In genomic region chr19:19110793-19111427, GRCm38 (mm10) we compare ENCODE assay signal across 8 mouse cellular contexts. TPM values are rescaled to one million over a fixed set of nuclear protein-coding genes. Genes with fewer than 3 reads are reported as not detected.
DNase-seq lines count a peak whose midpoint lies in the region; ATAC-seq and TF ChIP-seq lines count a peak whose summit lies in the region.

Rorb (minus strand) TSS chr19:19111196.

- H3K4me3 ChIP-seq in megakaryocyte, embryonic 14.5 days (replicated peaks) = peak within 1 kb of the TSS; percentile 91
- H3K4me3 ChIP-seq in embryonic facial prominence, embryonic 14.5 days (ENCODE audit: low read depth, low read length) = peak within 1 kb of the TSS; percentile 52
- H3K4me3 ChIP-seq in limb, embryonic 11.5 days (ENCODE audit: low read depth, low read length) = peak within 1 kb of the TSS; percentile 39
- peak within 1 kb of the TSS; percentile 57 for H3K4me3 ChIP-seq in midbrain, embryonic 14.5 days (replicated peaks; ENCODE audit: low read depth, low read length)
- peak within 1 kb of the TSS; percentile 45 for H3K4me3 ChIP-seq in stomach, postnatal 0 days (ENCODE audit: low read depth, low read length)

- H3K4me2 ChIP-seq in embryonic facial prominence, embryonic 14.5 days (ENCODE audit: low read depth, low read length) = peak within 1 kb of the TSS; percentile 94
- peak within 1 kb of the TSS; percentile 86 for H3K4me2 ChIP-seq in limb, embryonic 11.5 days (ENCODE audit: low read depth, severe bottlenecking)
- H3K4me2 ChIP-seq in midbrain, embryonic 14.5 days (ENCODE audit: low read length) = peak within 1 kb of the TSS; percentile 83
- H3K4me2 ChIP-seq in stomach, postnatal 0 days (replicated peaks; ENCODE audit: low read depth) = peak within 1 kb of the TSS; percentile 86

- no peak for ATAC-seq in megakaryocyte, adult 5-6 weeks (ENCODE audit: poor library complexity, severe bottlenecking)
- peak; percentile 98 for ATAC-seq in embryonic facial prominence, embryonic 14.5 days (ENCODE audit: low read depth)
- peak; percentile 96 for ATAC-seq in limb, embryonic 11.5 days (ENCODE audit: insufficient number of reproducible peaks, low FRiP score, low TSS enrichment, low read depth)
- peak; percentile 97 for ATAC-seq in midbrain, embryonic 14.5 days (ENCODE audit: low FRiP score, low TSS enrichment)
- ATAC-seq in stomach, postnatal 0 days (ENCODE audit: low FRiP score, low TSS enrichment) = peak; percentile 98

- TF ChIP-seq EP300 in stomach, postnatal 0 days (optimal IDR thresholded peaks at IDR 0.05) = no peak

- under 1% methylated on average over 23 of the region's 25 CpGs for WGBS in embryonic facial prominence, embryonic 14.5 days
- WGBS in limb, embryonic 11.5 days = under 1% methylated on average over 25 of the region's 25 CpGs
- WGBS in midbrain, embryonic 14.5 days = under 1% methylated on average over 25 of the region's 25 CpGs
- 0% methylated on average over 24 of the region's 25 CpGs for WGBS in stomach, postnatal 0 days

- peaks cover 40% of the 10 kb centered on the region for H3K27me3 ChIP-seq in megakaryocyte, embryonic 14.5 days (replicated peaks)
- H3K27me3 ChIP-seq in embryonic facial prominence, embryonic 14.5 days (replicated peaks; ENCODE audit: control insufficient read depth, insufficient read depth, low read length) = peaks cover 43% of the 10 kb centered on the region
- H3K27me3 ChIP-seq in limb, embryonic 11.5 days (ENCODE audit: control insufficient read depth, insufficient read depth, low read length) = peaks cover 17% of the 10 kb centered on the region
- peaks cover 15% of the 10 kb centered on the region; the same call in 1 of the 2 replicates for H3K27me3 ChIP-seq in midbrain, embryonic 14.5 days (ENCODE audit: control insufficient read depth, insufficient read depth, low read length)
- no peaks in the 10 kb centered on the region; the same call in 1 of the 2 replicates for H3K27me3 ChIP-seq in stomach, postnatal 0 days (ENCODE audit: control insufficient read depth, insufficient read depth, low read length)

- no peak for TF ChIP-seq CTCF in stomach, postnatal 0 days (IDR thresholded peaks at IDR 0.05; ENCODE audit: low read depth)

- H3K36me3 ChIP-seq in megakaryocyte, embryonic 14.5 days (replicated peaks; ENCODE audit: low read length) = no peaks in the 10 kb centered on the region
- H3K36me3 ChIP-seq in embryonic facial prominence, embryonic 14.5 days (ENCODE audit: control insufficient read depth, insufficient read depth, low read length) = no peaks in the 10 kb centered on the region
- no peaks in the 10 kb centered on the region for H3K36me3 ChIP-seq in limb, embryonic 11.5 days (ENCODE audit: control insufficient read depth, insufficient read depth, low read length)
- H3K36me3 ChIP-seq in midbrain, embryonic 14.5 days (ENCODE audit: control insufficient read depth, insufficient read depth, low read length) = no peaks in the 10 kb centered on the region
- no peaks in the 10 kb centered on the region for H3K36me3 ChIP-seq in stomach, postnatal 0 days (ENCODE audit: control insufficient read depth, insufficient read depth, low read length)

- H3K27ac ChIP-seq in embryonic facial prominence, embryonic 14.5 days (replicated peaks; ENCODE audit: low read depth, low read length) = no peak within 1 kb of the TSS
- H3K27ac ChIP-seq in limb, embryonic 11.5 days (replicated peaks; ENCODE audit: low read depth, low read length) = no peak within 1 kb of the TSS
- peak within 1 kb of the TSS; percentile 58 for H3K27ac ChIP-seq in midbrain, embryonic 14.5 days (replicated peaks; ENCODE audit: low read depth, low read length)
- H3K27ac ChIP-seq in stomach, postnatal 0 days (replicated peaks) = no peak within 1 kb of the TSS

- H3K9me3 ChIP-seq in megakaryocyte, embryonic 14.5 days = no peaks in the 10 kb centered on the region
- no peaks in the 10 kb centered on the region for H3K9me3 ChIP-seq in embryonic facial prominence, embryonic 14.5 days (ENCODE audit: control insufficient read depth, low read length)
- H3K9me3 ChIP-seq in limb, embryonic 11.5 days (ENCODE audit: control insufficient read depth, low read length) = no peaks in the 10 kb centered on the region
- no peaks in the 10 kb centered on the region for H3K9me3 ChIP-seq in midbrain, embryonic 14.5 days (ENCODE audit: control insufficient read depth, low read length)
- no peaks in the 10 kb centered on the region for H3K9me3 ChIP-seq in stomach, postnatal 0 days (ENCODE audit: control insufficient read depth, low read length)

- DNase-seq in embryonic facial prominence, embryonic 14.5 days (ENCODE audit: low spot score) = peak; percentile 94
- peak; percentile 44 to 66 for DNase-seq in heart, adult 9 months (ENCODE audit: low spot score in 2 of 2)
- peak; percentile 54 to 68 for DNase-seq in kidney, adult 8-10 months
- DNase-seq in limb, embryonic 11.5 days (ENCODE audit: low spot score) = peak; percentile 88
- DNase-seq in midbrain, embryonic 14.5 days = peak; percentile 94
- DNase-seq in stomach, postnatal 0 days (ENCODE audit: low spot score) = peak; percentile 88

- H3K4me1 ChIP-seq in megakaryocyte, embryonic 14.5 days = peaks cover 33% of the 10 kb centered on the region
- no peaks in the 10 kb centered on the region for H3K4me1 ChIP-seq in embryonic facial prominence, embryonic 14.5 days (ENCODE audit: control insufficient read depth, insufficient read depth, low read length)
- H3K4me1 ChIP-seq in limb, embryonic 11.5 days (ENCODE audit: control insufficient read depth, insufficient read depth, low read length) = no peaks in the 10 kb centered on the region; the same call in 1 of the 2 replicates
- peaks cover 27% of the 10 kb centered on the region for H3K4me1 ChIP-seq in midbrain, embryonic 14.5 days (ENCODE audit: control insufficient read depth, insufficient read depth, low read length)
- no peaks in the 10 kb centered on the region for H3K4me1 ChIP-seq in stomach, postnatal 0 days (replicated peaks; ENCODE audit: control insufficient read depth, insufficient read depth)

- peak within 1 kb of the TSS; percentile 62 for H3K9ac ChIP-seq in embryonic facial prominence, embryonic 14.5 days (ENCODE audit: low read depth, low read length)
- H3K9ac ChIP-seq in limb, embryonic 11.5 days (ENCODE audit: low read length) = no peak within 1 kb of the TSS; the same call in 1 of the 2 replicates
- peak within 1 kb of the TSS; percentile 69 for H3K9ac ChIP-seq in midbrain, embryonic 14.5 days (replicated peaks; ENCODE audit: low read length)
- peak within 1 kb of the TSS; percentile 38 for H3K9ac ChIP-seq in stomach, postnatal 0 days (ENCODE audit: low read length)

RNA-seq across cellular contexts. Expression of gene Rorb, which starts in this region (rescaled TPM):
- 0.17 TPM in 1 of 2 replicates, not detected in the other for polyA plus RNA-seq in megakaryocyte, embryonic 14.5 days (2012; ENCODE audit: insufficient read depth, low replicate concordance)
- not detected in 2 replicates for total RNA-seq in megakaryocyte, adult 5-6 weeks (2015)
- not detected in 2 replicates for total RNA-seq in megakaryocyte, adult 5-6 weeks (2017)
- polyA plus RNA-seq in embryonic facial prominence, embryonic 14.5 days (2014; fragmentation: Nextera tagmentation; extraction: Ambion mirVana) = 0.61 and 1.2 TPM in 2 replicates
- polyA plus RNA-seq in limb, embryonic 11.5 days (2014; fragmentation: Nextera tagmentation; extraction: Ambion mirVana) = 0.35 and 0.51 TPM in 2 replicates
- polyA plus RNA-seq in midbrain, embryonic 14.5 days (2014; fragmentation: Nextera tagmentation; extraction: Ambion mirVana) = 12.9 and 13.4 TPM in 2 replicates
- polyA plus RNA-seq in stomach, postnatal 0 days (2015; fragmentation: Nextera tagmentation; extraction: Ambion mirVana) = 0.11 and 0.17 TPM in 2 replicates

Comparison
In these comparisons a context has a peak if more than half of its experiments do, and no peak if none do; other contexts are left out.
1. Peak in DNase-seq, ATAC-seq, H3K4me3 ChIP-seq and H3K4me2 ChIP-seq in limb, embryonic 11.5 days; RNA of the gene not detected or under 1 TPM.
2. Peak in DNase-seq, ATAC-seq, H3K4me3 ChIP-seq, H3K9ac ChIP-seq and H3K4me2 ChIP-seq in stomach, postnatal 0 days; RNA of the gene not detected or under 1 TPM.
3. H3K4me3 ChIP-seq: peak in every context shown above with its lines; median percentile 91 in megakaryocyte, embryonic 14.5 days; 57 in midbrain, embryonic 14.5 days; 52 in embryonic facial prominence, embryonic 14.5 days; 45 in stomach, postnatal 0 days; 39 in limb, embryonic 11.5 days.